Mouse (Mus musculus) intestine, embryonic 16.5 days (tissue): Measurements from ENCODE around the gene Lamc1. TPM values are rescaled to one million over a fixed set of nuclear protein-coding genes. Genes with fewer than 3 reads are reported as not detected.
A peak's percentile ranks its signal among the peaks of the same experiment; 100 is the strongest.

Source experiments
- ATAC-seq: fragments of 200-750 bp; cut with Nextera tagmentation; 2 replicates; pipeline ENCODE4 v1.8.0; 2017; ENCODE audit warnings: moderate TSS enrichment, moderate library complexity
- H3K27ac ChIP-seq: fragments of 300-500 bp; sonication (generic); 2 replicates; pipeline ENCODE4 v1.5.1; 2014; ENCODE audit warnings: mild to moderate bottlenecking, low read length
- H3K27me3 ChIP-seq: fragments of 300-500 bp; sonication (generic); replicated peaks from 2 replicates; pipeline ENCODE4 v1.6.1; 2014; ENCODE audit warnings: low read length, control low read depth, mixed read lengths; ENCODE audit not compliant: control insufficient read depth, insufficient read depth
- H3K36me3 ChIP-seq: fragments of 300-500 bp; sonication (generic); 2 replicates; pipeline ENCODE4 v1.6.1; 2014; ENCODE audit warnings: low read length, control low read depth; ENCODE audit not compliant: control insufficient read depth, insufficient read depth
- H3K4me1 ChIP-seq: fragments of 300-500 bp; sonication (generic); 2 replicates; pipeline ENCODE4 v1.6.1; 2014; ENCODE audit warnings: low read length, control low read depth, mixed read lengths; ENCODE audit not compliant: control insufficient read depth, insufficient read depth
- H3K4me2 ChIP-seq: fragments of 300-500 bp; sonication (generic); 2 replicates; pipeline ENCODE4 v1.6.1; 2014; ENCODE audit warnings: low read depth, low read length, control low read depth
- H3K4me3 ChIP-seq: fragments of 300-500 bp; sonication (generic); 2 replicates; pipeline ENCODE4 v1.5.1; 2014; ENCODE audit warnings: mild to moderate bottlenecking, low read length
- H3K9ac ChIP-seq: fragments of 300-500 bp; sonication (generic); 2 replicates; pipeline ENCODE4 v1.6.1; 2014; ENCODE audit warnings: low read depth, low read length
- H3K9me3 ChIP-seq: fragments of 300-500 bp; sonication (generic); 2 replicates; pipeline ENCODE4 v1.6.1; 2016; ENCODE audit warnings: low read length, control low read depth; ENCODE audit not compliant: control insufficient read depth
- WGBS: fragments of 180-500 bp; shearing (Covaris S2); extraction: QIAGEN DNeasy Blood & Tissue Kit; methylation state at CpG from one replicate; pipeline ENCODE4 v1.1.7; 2014; 5-methylcytosine and 5-hydroxymethylcytosine counted together
- polyA plus RNA-seq: library from polyadenylated mRNA; unstranded; fragments of >200 nt; fragmentation: Nextera tagmentation; extraction: Ambion mirVana; gene quantifications from 2 replicates; pipeline ENCODE4 v1.2.1, GENCODE M21; 2015

Lamc1 gene
- polyA plus RNA-seq, 1 experiment from 2014 or later: 37.1 TPM

GRCm38 (mm10) chr1:153202195-153202594, 130.4 kb downstream of the Lamc1 start:
- no peak overlapping the region for H3K4me2 ChIP-seq
- H3K4me3 ChIP-seq: no peak overlapping the region
- no peaks in the 10 kb centered on the region for H3K9me3 ChIP-seq
- WGBS: 53% methylated on average over 8 of the region's 8 CpGs
- no peak overlapping the region for H3K9ac ChIP-seq
- no peaks in the 10 kb centered on the region for H3K36me3 ChIP-seq
- H3K4me1 ChIP-seq: peaks cover 3% of the 10 kb centered on the region; the same call in 1 of the 2 replicates
- no peaks in the 10 kb centered on the region for H3K27me3 ChIP-seq
- H3K27ac ChIP-seq: no peak overlapping the region
- ATAC-seq: peak; percentile 36; the same call in 1 of the 2 replicates

- H3K36me3 ChIP-seq: no peaks in the 10 kb centered on the region
- WGBS: 52% methylated on average over 14 of the region's 14 CpGs
These were observed 131.1 kb downstream of the Lamc1 start for GRCm38 (mm10) chr1:153201448-153201847.

GRCm38 (mm10) chr1:153197316-153197850, 135.2 kb downstream of the Lamc1 start:
- H3K9ac ChIP-seq: no peak overlapping the region
- H3K4me1 ChIP-seq: peaks cover 5% of the 10 kb centered on the region; the same call in 1 of the 2 replicates
- 82% methylated on average over 3 of the region's 3 CpGs for WGBS
- no peaks in the 10 kb centered on the region for H3K27me3 ChIP-seq
- H3K4me2 ChIP-seq: no peak overlapping the region
- H3K9me3 ChIP-seq: no peaks in the 10 kb centered on the region
- no peak overlapping the region for H3K27ac ChIP-seq
- H3K4me3 ChIP-seq: no peak overlapping the region
- ATAC-seq: no peak
- H3K36me3 ChIP-seq: no peaks in the 10 kb centered on the region

More at GRCm38 (mm10) chr1:153201448-153201847, 131.1 kb downstream of the Lamc1 start:
- Histone ChIP-seq H3K4me3 (no peak overlapping the region), H3K4me2 (no peak overlapping the region), H3K27me3 (no peaks in the 10 kb centered on the region), H3K27ac (no peak overlapping the region), H3K9ac (no peak overlapping the region), H3K4me1 (peaks cover 3% of the 10 kb centered on the region; the same call in 1 of the 2 replicates), H3K9me3 (no peaks in the 10 kb centered on the region)
- ATAC-seq: no peak

GRCm38 (mm10) chr1:153192945-153193344, 139.6 kb downstream of the Lamc1 start:
- Histone ChIP-seq H3K4me2 (no peak overlapping the region), H3K27ac (no peak overlapping the region), H3K4me1 (peaks cover 11% of the 10 kb centered on the region; the same call in 1 of the 2 replicates), H3K9ac (no peak overlapping the region), H3K4me3 (no peak overlapping the region), H3K36me3 (no peaks in the 10 kb centered on the region), H3K9me3 (no peaks in the 10 kb centered on the region), H3K27me3 (no peaks in the 10 kb centered on the region)
- ATAC-seq: no peak
- 91% methylated on average over 6 of the region's 6 CpGs for WGBS

- peaks cover 11% of the 10 kb centered on the region; the same call in 1 of the 2 replicates for H3K4me1 ChIP-seq
- no peaks in the 10 kb centered on the region for H3K36me3 ChIP-seq
- ATAC-seq: no peak
- H3K27me3 ChIP-seq: no peaks in the 10 kb centered on the region
- H3K4me3 ChIP-seq: no peak overlapping the region
- WGBS: 66% methylated on average over 4 of the region's 4 CpGs
- no peak overlapping the region for H3K9ac ChIP-seq
- H3K9me3 ChIP-seq: no peaks in the 10 kb centered on the region
- H3K4me2 ChIP-seq: no peak overlapping the region
- H3K27ac ChIP-seq: peak overlapping the region; percentile 69
These were observed 140.2 kb downstream of the Lamc1 start for GRCm38 (mm10) chr1:153192379-153192778.

GRCm38 (mm10) chr1:153191943-153192329, 140.7 kb downstream of the Lamc1 start:
- peaks cover 11% of the 10 kb centered on the region; the same call in 1 of the 2 replicates for H3K4me1 ChIP-seq
- H3K9ac ChIP-seq: no peak overlapping the region
- no peak overlapping the region for H3K4me3 ChIP-seq
- H3K9me3 ChIP-seq: no peaks in the 10 kb centered on the region
- no peaks in the 10 kb centered on the region for H3K27me3 ChIP-seq
- H3K4me2 ChIP-seq: no peak overlapping the region
- no peak for ATAC-seq
- no peaks in the 10 kb centered on the region for H3K36me3 ChIP-seq
- peak overlapping the region; percentile 69 for H3K27ac ChIP-seq
- 12% methylated on average over 4 of the region's 5 CpGs for WGBS

GRCm38 (mm10) chr1:153191237-153191942, 141.2 kb downstream of the Lamc1 start:
- no peak overlapping the region; the same call in 1 of the 2 replicates for H3K4me2 ChIP-seq
- H3K9me3 ChIP-seq: no peaks in the 10 kb centered on the region
- no peak overlapping the region for H3K4me3 ChIP-seq
- H3K27ac ChIP-seq: peak overlapping the region; percentile 34; the same call in 1 of the 2 replicates
- no peak overlapping the region for H3K9ac ChIP-seq
- peaks cover 11% of the 10 kb centered on the region; the same call in 1 of the 2 replicates for H3K4me1 ChIP-seq
- WGBS: 56% methylated on average over 15 of the region's 15 CpGs
- H3K36me3 ChIP-seq: no peaks in the 10 kb centered on the region
- ATAC-seq: no peak
- H3K27me3 ChIP-seq: no peaks in the 10 kb centered on the region

- Histone ChIP-seq H3K9ac (no peak overlapping the region), H3K9me3 (no peaks in the 10 kb centered on the region), H3K36me3 (no peaks in the 10 kb centered on the region), H3K27ac (no peak overlapping the region), H3K27me3 (no peaks in the 10 kb centered on the region), H3K4me3 (no peak overlapping the region), H3K4me1 (peaks cover 13% of the 10 kb centered on the region), H3K4me2 (no peak overlapping the region)
- WGBS: 56% methylated on average over 3 of the region's 3 CpGs
- peak; percentile 64 for ATAC-seq
These were observed 144.5 kb downstream of the Lamc1 start for GRCm38 (mm10) chr1:153188081-153188480.

GRCm38 (mm10) chr1:153185828-153186803, 146.5 kb downstream of the Lamc1 start, which contains the start of gene Lamc2:
Gene Lamc2 (minus strand): TSS chr1:153186447.
- no peak within 1 kb of the TSS for H3K27ac ChIP-seq
- H3K4me2 ChIP-seq: peak within 1 kb of the TSS; percentile 80
- WGBS: 5% methylated on average over 46 of the region's 46 CpGs
- peak; percentile 95 for ATAC-seq
- peaks cover 6% of the 10 kb centered on the region for H3K4me1 ChIP-seq
- peak within 1 kb of the TSS; percentile 68 for H3K9ac ChIP-seq
- peak within 1 kb of the TSS; percentile 52 for H3K4me3 ChIP-seq
- no peaks in the 10 kb centered on the region for H3K9me3 ChIP-seq
- H3K27me3 ChIP-seq: no peaks in the 10 kb centered on the region
- no peaks in the 10 kb centered on the region for H3K36me3 ChIP-seq
